Mouse (Mus musculus) ovary, postnatal 14 days (tissue): ENCODE measurements around the gene Bcr.

Experiments used
- DNase-seq: peaks from one replicate; pipeline ENCODE4 v3.0.0; 2022; ENCODE audit warnings: low spot score

The Bcr gene

DNA sequence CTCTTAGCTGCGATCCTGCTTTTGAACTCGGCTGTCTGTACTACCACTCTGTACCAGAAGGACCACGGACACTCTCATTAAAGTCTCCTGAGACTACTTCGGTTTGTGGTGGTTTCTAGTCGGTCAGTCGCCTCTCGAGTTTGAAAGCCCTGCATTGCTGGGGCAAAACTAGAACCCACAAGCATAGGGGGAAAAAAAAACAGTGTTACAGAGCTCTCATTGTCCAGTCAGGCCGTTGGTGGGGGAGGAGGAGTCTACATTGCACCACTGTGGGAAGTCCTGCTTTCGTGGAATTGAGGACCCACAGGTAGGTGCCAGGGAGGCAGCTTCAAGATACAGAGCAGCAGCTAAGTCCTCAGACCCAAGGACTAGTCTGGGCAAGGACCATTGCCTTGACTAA, 124.4 kb downstream of the Bcr start:
- DNase-seq, result no peak

DNA sequence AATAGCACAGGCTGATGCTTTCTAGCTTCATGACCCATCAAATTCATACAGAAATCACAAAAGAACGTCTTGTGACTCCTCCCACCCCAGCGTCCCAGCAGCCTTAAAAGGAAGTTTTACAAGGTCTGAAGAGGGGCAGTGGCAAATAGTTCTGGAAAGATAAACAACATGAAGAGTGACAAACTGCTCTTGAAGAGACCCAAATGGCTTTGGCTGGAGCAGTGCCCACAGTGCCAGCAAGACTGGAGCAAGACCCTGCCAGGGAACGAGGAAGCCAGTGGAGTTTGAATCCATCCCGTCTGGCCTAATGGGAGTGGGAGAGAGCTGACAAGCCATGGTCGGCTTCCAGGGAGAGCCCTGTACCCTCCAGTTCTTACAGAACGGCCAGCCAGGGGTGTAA, 126.2 kb downstream of the Bcr start:
- DNase-seq, result no peak

DNA sequence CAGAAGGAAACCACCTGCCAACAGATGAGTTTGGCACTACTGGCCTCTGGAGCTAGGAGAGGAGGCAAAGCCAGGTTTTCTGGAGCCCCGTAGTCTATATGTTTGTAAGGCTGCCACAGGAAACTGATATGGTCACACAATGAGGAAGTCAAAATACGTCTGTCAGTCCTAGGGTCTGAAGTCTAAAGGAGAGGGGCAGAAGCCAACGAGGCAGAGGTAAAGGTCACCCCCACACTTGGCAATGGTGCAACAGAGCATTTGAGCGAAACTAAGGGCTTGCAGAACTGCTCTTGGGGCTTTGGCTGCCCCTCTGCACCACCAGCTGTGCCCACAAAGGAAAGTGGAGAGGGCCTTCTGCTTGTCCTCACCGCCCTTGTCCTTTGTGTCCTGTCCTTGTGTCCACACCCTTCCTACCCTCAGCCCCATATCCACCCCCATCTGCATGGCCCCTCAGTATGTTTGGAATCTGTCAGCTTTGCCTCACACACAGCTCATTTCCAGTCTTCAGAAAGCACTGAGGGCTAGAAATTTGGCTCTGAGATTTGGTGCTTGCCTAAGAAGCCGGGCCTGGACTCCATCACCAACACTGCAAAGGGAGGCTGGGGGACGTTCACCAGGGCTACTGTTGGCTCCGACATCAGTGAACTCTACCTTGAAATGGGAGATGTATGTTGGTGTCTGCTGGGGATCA, 127.1 kb downstream of the Bcr start:
- no peak for DNase-seq

DNA sequence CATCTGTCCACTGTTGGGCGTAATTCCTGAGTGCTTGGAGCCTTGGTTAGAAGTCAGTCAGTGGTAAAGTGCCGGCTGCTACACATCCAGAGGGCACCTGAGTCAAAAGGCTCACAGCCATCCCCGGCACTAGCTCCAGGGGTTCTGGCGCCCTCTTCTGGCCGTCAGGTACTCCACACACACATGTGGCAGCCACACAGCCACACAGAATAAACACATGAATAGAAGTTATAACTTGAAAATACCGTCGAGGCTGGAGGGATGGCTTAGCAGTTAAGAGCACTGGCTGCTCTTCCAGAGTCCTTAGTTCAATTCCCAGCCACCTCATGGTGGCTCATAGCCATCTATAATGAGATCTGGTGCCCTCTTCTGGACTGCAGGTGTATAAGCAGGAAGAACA, 131.3 kb downstream of the Bcr start:
- DNase-seq, result no peak

DNA sequence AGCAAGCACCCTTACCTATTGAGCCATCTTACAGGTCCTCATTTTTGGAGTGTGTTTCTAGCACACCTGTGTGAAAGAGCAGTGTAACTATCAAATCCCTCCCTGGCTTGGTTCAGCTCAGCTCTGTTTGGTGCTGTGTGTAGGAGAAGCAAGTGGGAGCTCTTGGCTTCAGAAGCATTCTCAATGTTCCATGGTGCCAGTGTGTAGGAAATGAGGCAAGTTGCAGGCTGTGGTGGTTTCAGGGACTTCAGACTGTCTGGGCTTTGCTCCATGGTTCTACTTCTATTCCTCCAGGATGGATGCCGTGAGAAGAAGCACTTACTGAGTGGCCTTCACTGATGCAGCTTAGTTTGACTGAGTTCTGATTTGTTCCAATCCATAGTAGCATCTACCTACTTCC, 137.4 kb downstream of the Bcr start:
- DNase-seq, result no peak

DNA sequence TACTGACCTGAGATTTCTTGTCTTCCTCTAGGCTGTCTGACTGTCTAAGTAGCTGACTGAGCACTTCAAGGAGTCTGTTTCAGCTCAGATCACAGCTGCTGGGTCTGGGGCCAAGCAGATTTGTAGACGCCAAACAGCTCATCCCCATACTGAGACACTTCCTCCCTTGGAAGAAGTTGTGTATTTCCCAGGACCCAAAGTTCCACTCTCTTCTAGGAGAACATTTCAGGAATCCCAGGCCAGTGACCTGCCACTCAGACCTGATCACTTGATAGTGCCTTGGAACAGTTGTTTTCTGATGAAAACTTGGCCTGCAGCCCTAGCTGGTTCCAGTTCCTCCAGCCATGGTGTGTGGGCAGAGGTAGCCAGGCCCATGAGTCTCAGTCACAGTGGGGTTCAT, 140.3 kb downstream of the Bcr start:
- DNase-seq, result no peak

DNA sequence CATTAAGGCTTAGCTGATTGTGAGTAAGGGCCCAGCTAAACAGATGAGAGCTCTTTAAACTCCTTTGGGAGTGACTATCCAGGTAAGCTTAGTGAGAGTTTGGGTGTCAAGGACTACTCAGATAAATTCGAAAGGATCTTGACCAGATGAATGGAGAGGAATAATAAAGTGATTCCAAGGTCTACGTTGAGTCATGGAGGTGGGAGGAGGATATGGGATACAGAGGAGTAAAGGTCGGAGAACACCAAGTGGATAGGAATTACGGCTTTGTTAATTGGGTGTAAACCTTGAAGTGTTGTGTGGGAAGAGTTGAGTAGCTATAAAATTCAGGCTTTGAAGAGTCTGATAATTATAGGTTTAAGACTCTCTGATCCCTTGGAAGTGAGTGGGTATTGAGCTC, 145.8 kb downstream of the Bcr start:
- DNase-seq, result no peak

DNA sequence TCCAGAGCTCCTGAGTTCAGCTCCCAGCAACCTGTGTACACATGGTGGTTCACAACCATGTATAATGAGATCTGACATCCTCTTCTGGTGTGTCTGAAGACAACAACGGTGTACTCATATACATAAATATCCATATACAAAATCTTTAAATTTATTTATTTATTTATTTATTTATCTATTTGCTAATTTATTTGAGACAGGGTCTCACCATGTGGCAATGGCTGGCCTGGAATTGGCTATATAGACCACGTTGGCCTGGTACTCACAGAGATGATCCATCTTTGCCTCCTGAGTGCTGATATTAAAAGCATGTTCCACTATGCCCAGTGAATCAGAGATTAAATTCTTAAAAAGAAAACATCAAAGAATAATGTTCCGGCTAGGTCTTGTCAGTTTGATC, 150.4 kb downstream of the Bcr start:
- no peak for DNase-seq

DNA sequence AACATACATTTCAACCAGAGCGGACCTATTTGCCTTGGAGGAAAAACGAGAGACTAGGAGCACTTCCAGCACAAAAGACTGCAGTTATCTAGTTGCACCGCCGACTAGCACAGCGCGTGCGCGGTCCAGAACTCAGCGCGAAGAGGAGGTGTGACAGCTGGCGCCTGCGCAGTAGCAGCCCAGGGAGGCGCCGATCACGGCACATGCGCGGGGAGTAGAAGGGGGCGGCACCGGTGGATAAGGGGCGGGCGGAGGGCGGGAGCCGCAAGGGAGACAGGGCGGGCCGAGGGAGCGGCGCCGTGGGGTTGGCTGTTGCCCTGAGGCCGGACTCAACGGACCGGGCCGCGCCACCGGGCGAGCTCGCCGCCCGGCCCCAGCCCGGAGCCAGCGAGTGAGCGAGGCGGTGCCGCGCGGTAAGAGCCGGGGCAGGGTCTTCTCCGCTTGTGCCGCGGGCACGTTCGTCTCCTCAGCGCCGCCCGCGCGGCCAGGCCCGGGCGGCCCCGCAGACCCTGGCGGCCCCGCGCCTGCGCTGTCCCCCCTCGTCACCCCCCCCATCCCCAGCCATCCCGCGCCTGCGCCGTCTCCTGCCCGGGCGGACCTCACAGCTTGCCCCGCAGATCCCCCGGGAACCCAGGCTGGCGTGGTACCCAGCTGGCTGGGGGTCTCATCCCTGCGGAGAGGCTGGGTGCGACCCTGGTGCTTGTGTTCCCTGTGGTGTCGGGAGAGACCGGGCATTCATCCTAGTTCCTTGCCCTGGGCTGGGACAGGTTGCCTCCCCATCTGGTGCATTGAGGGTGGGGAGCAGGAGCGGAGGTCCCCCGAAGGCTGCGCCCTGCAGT, 151.6 kb downstream of the Bcr start, which contains the start of gene Specc1l:
Specc1l (plus strand) TSS at position 267 of the 839 bp plus-strand sequence.
- DNase-seq, result peak; percentile 93

DNA sequence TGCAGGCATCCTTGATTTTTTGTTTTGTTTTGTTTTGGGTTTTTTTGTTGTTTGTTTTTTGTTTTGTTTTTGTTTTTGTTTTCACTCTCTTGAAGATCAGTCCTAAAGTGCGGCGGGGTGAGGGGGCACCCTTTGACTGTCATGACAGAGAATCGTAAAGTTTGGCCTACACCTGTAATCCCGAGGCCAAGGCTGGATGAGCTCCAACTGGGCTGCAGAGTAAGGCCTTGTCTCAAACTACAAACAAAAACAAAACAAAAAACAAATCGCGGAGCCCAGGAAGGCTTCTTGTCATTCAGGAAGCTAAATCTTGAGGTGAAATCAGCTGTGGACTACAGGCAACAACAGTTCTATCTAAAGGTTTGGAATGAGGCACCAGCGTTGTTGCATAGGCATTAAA, 152.6 kb downstream of the Bcr start:
- no peak for DNase-seq

DNA sequence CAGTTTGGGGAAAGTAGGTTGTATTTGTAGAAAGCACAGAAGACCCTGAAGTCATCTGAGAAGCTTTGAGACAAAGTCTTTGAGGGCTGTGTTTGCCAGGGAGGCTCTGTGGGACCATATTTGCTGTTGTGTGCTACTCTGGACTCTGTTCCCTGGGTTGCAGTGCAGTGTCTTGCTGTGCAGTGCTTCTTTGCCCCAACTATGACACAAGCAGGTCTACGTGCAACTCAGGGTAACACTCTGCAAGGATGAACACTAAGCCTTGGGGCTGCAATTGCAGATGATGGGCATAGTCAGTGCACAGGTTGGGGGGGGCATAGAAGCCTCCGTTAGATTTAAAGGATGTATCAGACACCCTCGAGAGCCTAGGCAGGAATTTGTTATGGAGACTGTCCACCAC, 160.3 kb downstream of the Bcr start:
- DNase-seq, result no peak

DNA sequence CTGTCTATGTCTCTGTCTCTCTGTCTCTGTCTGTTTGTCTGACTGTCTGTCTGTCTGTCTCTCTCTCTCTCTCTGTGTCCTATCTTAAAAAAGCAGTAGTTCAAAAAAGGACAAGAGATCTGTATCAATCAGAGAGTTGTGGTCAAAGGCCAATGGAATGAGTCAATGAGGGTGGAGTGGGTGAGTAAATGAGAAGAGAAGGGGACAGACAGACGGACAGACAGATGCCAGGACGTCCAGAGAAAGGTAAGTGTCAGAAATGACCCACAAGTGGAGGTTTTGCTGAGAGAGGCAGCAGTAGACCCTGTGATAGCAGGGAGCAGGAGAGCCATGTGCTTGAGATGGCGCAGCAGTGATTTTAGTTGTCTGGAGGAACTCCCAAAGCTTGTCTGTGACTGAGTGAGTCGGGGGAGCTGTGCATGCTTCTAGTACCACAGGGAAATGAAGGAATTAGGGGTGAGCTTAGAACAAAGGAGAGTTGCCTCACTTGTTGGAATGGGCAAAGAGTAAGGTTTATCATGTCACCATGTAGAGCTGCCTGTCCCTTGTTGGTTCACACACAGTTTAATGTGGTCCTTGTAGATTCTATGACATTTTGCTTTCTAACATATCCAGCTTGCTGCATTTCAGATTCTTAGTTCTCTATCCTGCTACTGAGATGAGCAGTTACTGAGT, 161.7 kb downstream of the Bcr start:
- DNase-seq, result no peak

DNA sequence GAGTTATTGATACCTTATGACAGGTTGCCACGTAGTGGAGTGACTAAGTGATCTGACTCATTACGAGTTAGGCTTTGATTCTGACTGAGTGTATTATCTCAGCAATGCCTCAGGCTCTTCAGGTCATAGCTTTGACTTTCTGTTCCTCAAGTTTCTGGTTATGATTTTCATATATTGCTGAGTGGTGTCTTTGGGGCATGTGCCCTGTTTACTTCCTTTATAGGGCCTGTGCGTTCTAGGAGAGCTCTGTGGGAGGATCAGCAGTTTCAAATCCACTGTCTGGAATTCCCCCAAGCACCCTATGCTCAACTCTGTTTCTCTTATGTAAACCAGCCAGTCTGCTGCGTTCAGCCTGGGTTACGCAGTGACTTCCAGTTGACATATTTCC, 162.2 kb downstream of the Bcr start:
- DNase-seq, result no peak

DNA sequence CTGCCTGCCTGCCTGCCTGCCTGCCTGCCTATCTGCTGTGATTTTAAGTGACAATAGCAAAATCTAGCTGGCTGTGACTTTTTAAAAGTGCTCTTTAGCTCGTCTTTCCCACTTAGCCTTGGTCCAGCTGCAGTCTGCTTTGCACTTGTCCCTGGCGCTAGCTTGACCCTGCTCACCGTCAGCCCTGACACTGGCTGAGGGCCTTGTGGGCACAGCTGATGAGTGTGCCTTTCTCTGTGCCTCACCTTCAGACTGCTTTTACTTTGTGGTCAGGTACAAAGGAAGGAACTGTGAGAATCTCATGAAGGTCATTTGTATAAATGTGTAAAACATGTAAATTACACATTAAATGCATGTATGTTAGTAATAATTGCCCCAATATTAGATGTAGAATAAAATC, 163.8 kb downstream of the Bcr start:
- DNase-seq, result no peak

DNA sequence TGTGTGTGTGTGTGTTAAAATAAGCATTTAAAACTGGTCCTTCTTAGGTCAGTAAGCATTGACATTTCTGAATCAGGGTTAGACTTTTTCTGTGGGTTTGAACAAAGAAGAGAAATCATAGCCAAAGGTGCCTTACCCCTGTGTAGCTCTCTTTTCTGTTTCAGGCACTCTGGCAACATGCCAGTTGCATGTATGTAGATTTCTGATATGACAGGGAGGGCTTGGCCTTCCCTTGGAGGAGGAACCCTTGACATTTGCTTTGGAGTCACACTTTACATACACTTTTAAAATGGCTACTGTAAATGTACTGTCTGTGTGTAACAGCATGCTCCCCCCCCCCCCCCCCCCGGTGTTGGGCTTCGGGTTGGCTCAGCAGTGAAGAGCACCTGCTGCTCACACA, 164.2 kb downstream of the Bcr start:
- DNase-seq, result no peak

DNA sequence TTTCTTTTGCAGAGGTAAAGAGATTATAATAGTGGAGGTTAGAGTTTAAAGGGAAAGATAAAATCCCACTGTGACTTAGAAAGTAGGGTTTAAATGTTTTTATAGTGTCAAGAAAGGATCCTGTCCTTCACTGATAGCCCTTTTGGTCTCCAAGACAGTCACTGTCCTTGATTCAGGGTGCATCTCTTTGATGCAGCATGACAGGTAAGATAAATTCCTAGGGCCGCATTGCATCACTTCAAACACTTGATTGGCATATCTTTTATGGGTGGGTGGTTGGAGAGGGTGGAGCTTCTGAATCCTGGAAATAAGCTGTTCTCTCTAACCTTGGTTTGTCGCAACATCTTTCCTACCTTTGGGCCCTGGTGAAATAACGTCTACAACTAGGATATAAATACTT, 167.0 kb downstream of the Bcr start:
- no peak for DNase-seq

DNA sequence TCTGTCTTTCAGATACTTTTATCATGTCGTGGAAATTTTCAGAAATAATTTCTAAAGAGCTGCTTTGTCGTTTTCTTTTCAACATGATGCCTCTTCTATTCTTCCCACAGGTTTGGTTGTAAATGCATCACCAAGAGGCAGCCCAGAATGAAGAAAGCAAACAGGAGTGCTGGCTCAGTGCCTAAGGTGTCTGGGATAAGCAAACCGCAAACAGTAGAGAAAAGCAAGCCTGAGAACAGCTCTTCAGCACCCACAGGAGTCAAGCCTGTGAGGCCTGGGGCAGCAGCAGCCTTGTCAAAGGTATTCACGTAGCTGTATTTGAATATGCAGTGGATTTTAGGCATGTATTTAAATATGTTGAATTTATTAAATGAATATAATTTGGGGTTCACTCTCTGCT, 170.2 kb downstream of the Bcr start:
- DNase-seq, result no peak

DNA sequence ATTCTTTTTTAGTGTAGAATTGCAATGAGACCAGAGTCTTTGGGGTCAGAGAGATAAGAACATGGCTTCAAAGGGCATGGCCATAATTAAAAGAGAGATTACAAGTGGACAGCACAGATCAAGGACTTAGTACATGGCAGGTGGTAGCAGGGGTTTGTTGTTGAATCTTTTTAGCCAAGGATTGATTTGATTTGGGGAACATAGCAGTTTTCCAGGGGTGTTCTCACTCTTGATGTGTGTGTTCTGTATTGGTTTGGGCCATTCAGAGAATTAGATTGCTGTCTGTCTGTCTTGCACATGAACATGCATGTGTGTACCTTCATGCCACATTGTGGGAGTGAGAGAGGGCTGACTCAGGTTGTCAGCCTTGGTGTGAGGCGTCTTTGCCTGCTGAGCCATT, 171.5 kb downstream of the Bcr start:
- no peak for DNase-seq

DNA sequence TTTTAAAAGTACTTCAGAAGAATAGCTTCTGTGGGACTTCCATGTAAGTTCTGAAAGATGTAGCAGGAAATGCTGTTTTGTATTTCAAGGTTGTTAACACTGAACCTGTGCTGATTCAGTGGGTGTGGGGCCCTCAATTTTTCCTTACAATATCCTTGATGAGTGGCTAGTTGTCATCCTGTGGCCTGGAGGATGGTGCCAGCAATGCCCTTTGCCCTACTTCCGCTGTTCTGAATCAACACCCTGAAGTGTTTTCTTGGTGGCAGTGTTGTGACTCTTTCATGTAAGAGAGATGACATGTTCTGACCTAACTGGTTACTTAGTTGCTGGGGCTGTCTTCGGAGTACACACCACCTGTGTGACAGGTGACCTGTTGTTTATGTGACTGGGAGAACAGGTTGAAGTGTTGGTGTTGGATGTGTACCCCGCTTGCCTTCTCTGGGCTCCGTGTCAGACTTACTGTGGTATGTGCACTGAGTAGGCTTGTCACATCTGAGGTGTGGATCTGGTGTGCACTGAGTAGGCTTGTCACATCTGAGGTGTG, 172.3 kb downstream of the Bcr start:
- DNase-seq, result no peak

DNA sequence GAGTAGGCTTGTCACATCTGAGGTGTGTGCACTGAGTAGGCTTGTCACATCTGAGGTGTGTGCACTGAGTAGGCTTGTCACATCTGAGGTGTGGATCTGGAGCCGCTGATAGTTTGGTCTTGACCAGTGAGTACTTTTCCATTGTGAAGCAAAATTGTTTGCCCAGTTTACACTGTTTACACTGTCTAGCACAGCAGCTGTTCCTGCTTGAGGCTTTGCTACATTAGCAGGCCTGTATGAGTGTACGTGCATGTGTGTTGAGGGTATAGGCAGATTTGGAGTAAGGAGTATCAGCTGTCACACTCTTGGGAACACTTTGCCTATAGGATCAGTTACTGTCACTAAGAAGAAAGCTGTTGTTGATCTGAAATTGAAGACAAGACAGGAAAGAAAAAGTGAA, 173.1 kb downstream of the Bcr start:
- no peak for DNase-seq
